Mouse (Mus musculus): ENCODE measurements around the gene Bora. TPM values are rescaled to one million over a fixed set of nuclear protein-coding genes. Genes with fewer than 3 reads are reported as not detected.
"Not testable (repeated sequence)": the region's sequence is repeated elsewhere in the genome, so short reads cannot be mapped to it uniquely, and the experiment has no call there.

Gene Bora
- 45.1 and 46.4 TPM in 2 replicates for polyA plus RNA-seq (2015; fragmentation: Nextera tagmentation; extraction: Ambion mirVana)

GRCm38 (mm10) chr14:99046031-99046781 is at the start of gene Bora, which contains the start of gene Mzt1:
Bora (plus strand) TSS chr14:99046222.
Mzt1 (minus strand) TSS chr14:99046134.
- Histone ChIP-seq H3K4me3 (peak within 1 kb of the TSS; percentile 98), H3K9me3 (no peaks in the 10 kb centered on the region), H3K36me3 (peaks cover 5% of the 10 kb centered on the region), H3K27ac (peak within 1 kb of the TSS; percentile 91), H3K4me2 (peak within 1 kb of the TSS; percentile 63), H3K4me1 (peaks cover 24% of the 10 kb centered on the region), H3K9ac (peak within 1 kb of the TSS; percentile 95), H3K27me3 (no peaks in the 10 kb centered on the region)
- ATAC-seq (ENCODE audit: insufficient number of reproducible peaks, low FRiP score, low TSS enrichment, low read depth) = peak; percentile 96
- under 1% methylated on average over 75 of the region's 81 CpGs for WGBS

GRCm38 (mm10) chr14:99010224-99010919 is 35.6 kb upstream of the Bora start:
- H3K4me1 ChIP-seq = no peaks in the 10 kb centered on the region
- H3K9me3 ChIP-seq = no peaks in the 10 kb centered on the region
- H3K27me3 ChIP-seq = no peaks in the 10 kb centered on the region

GRCm38 (mm10) chr14:99010920-99011313 is 35.1 kb upstream of the Bora start:
- H3K9me3 ChIP-seq = no peaks in the 10 kb centered on the region
- H3K27me3 ChIP-seq = no peaks in the 10 kb centered on the region
- H3K4me2 ChIP-seq = no peak overlapping the region
- H3K36me3 ChIP-seq = no peaks in the 10 kb centered on the region
- no peak for ATAC-seq (ENCODE audit: insufficient number of reproducible peaks, low FRiP score, low TSS enrichment, low read depth)
- H3K27ac ChIP-seq = no peak overlapping the region
- 35% methylated on average over 2 of the region's 2 CpGs for WGBS
- no peak overlapping the region for H3K9ac ChIP-seq
- no peaks in the 10 kb centered on the region for H3K4me1 ChIP-seq
- H3K4me3 ChIP-seq = no peak overlapping the region

More at GRCm38 (mm10) chr14:99010224-99010919, 35.6 kb upstream of the Bora start:
- no peak overlapping the region for H3K27ac ChIP-seq
- H3K4me3 ChIP-seq = no peak overlapping the region
- no peak overlapping the region for H3K4me2 ChIP-seq
- no peak overlapping the region for H3K9ac ChIP-seq
- no peaks in the 10 kb centered on the region for H3K36me3 ChIP-seq
- 53% methylated on average over 8 of the region's 8 CpGs for WGBS
- no peak for ATAC-seq (ENCODE audit: insufficient number of reproducible peaks, low FRiP score, low TSS enrichment, low read depth)

- 78% methylated on average over 7 of the region's 7 CpGs for WGBS
- no peaks in the 10 kb centered on the region for H3K9me3 ChIP-seq
- no peaks in the 10 kb centered on the region for H3K36me3 ChIP-seq
- no peak overlapping the region for H3K4me3 ChIP-seq
- no peaks in the 10 kb centered on the region for H3K4me1 ChIP-seq
- no peak overlapping the region for H3K9ac ChIP-seq
- H3K27ac ChIP-seq = no peak overlapping the region
- H3K27me3 ChIP-seq = no peaks in the 10 kb centered on the region
- ATAC-seq (ENCODE audit: insufficient number of reproducible peaks, low FRiP score, low TSS enrichment, low read depth) = no peak
- H3K4me2 ChIP-seq = no peak overlapping the region
These were observed 27.3 kb upstream of the Bora start for GRCm38 (mm10) chr14:99018691-99019090.

GRCm38 (mm10) chr14:99019136-99019808 is 26.8 kb upstream of the Bora start:
- no peak for ATAC-seq (ENCODE audit: insufficient number of reproducible peaks, low FRiP score, low TSS enrichment, low read depth)
- H3K27me3 ChIP-seq = no peaks in the 10 kb centered on the region
- no peak overlapping the region for H3K27ac ChIP-seq
- H3K36me3 ChIP-seq = no peaks in the 10 kb centered on the region
- H3K9me3 ChIP-seq = no peaks in the 10 kb centered on the region
- 43% methylated on average over 10 of the region's 10 CpGs for WGBS
- H3K9ac ChIP-seq = no peak overlapping the region
- no peaks in the 10 kb centered on the region for H3K4me1 ChIP-seq
- H3K4me3 ChIP-seq = no peak overlapping the region
- no peak overlapping the region for H3K4me2 ChIP-seq

GRCm38 (mm10) chr14:99022346-99023086 is 23.5 kb upstream of the Bora start:
- H3K9me3 ChIP-seq = no peaks in the 10 kb centered on the region
- no peak for ATAC-seq (ENCODE audit: insufficient number of reproducible peaks, low FRiP score, low TSS enrichment, low read depth)
- no peaks in the 10 kb centered on the region for H3K36me3 ChIP-seq
- H3K4me2 ChIP-seq = peak overlapping the region; percentile 34; the same call in 1 of the 2 replicates
- 0 out of 2 replicates have a peak overlapping the region, but pooled peaks have one; percentile 17 for H3K4me3 ChIP-seq
- H3K27ac ChIP-seq = no peak overlapping the region
- H3K27me3 ChIP-seq = no peaks in the 10 kb centered on the region
- no peak overlapping the region for H3K9ac ChIP-seq
- H3K4me1 ChIP-seq = no peaks in the 10 kb centered on the region
- 40% methylated on average over 12 of the region's 12 CpGs for WGBS

GRCm38 (mm10) chr14:99029987-99030386 is 16.0 kb upstream of the Bora start:
- Histone ChIP-seq H3K4me2 (no peak overlapping the region), H3K9me3 (no peaks in the 10 kb centered on the region), H3K4me1 (no peaks in the 10 kb centered on the region), H3K27me3 (no peaks in the 10 kb centered on the region), H3K36me3 (peaks cover 5% of the 10 kb centered on the region; the same call in 1 of the 2 replicates), H3K27ac (no peak overlapping the region), H3K4me3 (no peak overlapping the region), H3K9ac (no peak overlapping the region)
- no peak for ATAC-seq (ENCODE audit: insufficient number of reproducible peaks, low FRiP score, low TSS enrichment, low read depth)
- 74% methylated on average over 5 of the region's 5 CpGs for WGBS

GRCm38 (mm10) chr14:99031337-99031873 is 14.6 kb upstream of the Bora start:
- no peak for ATAC-seq (ENCODE audit: insufficient number of reproducible peaks, low FRiP score, low TSS enrichment, low read depth)
- WGBS = 78% methylated on average over 5 of the region's 5 CpGs

GRCm38 (mm10) chr14:99032596-99032995 is 13.4 kb upstream of the Bora start:
- Histone ChIP-seq H3K27me3 (no peaks in the 10 kb centered on the region), H3K9ac (no peak overlapping the region), H3K4me3 (no peak overlapping the region), H3K36me3 (peaks cover 9% of the 10 kb centered on the region; the same call in 1 of the 2 replicates), H3K27ac (no peak overlapping the region), H3K4me1 (no peaks in the 10 kb centered on the region), H3K9me3 (no peaks in the 10 kb centered on the region), H3K4me2 (no peak overlapping the region)
- ATAC-seq (ENCODE audit: insufficient number of reproducible peaks, low FRiP score, low TSS enrichment, low read depth) = no peak
- WGBS = 74% methylated on average over 5 of the region's 5 CpGs

More at GRCm38 (mm10) chr14:99031337-99031873, 14.6 kb upstream of the Bora start:
- Histone ChIP-seq H3K4me2 (no peak overlapping the region), H3K9ac (no peak overlapping the region), H3K27ac (no peak overlapping the region), H3K4me1 (no peaks in the 10 kb centered on the region), H3K9me3 (no peaks in the 10 kb centered on the region), H3K36me3 (peaks cover 9% of the 10 kb centered on the region; the same call in 1 of the 2 replicates), H3K4me3 (no peak overlapping the region), H3K27me3 (no peaks in the 10 kb centered on the region)

GRCm38 (mm10) chr14:99034851-99035250 is 11.2 kb upstream of the Bora start:
- H3K27ac ChIP-seq; H3K9ac ChIP-seq; ATAC-seq (ENCODE audit: insufficient number of reproducible peaks, low FRiP score, low TSS enrichment, low read depth); H3K9me3 ChIP-seq; H3K4me1 ChIP-seq; H3K4me2 ChIP-seq; H3K4me3 ChIP-seq; H3K27me3 ChIP-seq: not testable (repeated sequence)
- 89% methylated on average over 8 of the region's 8 CpGs for WGBS
- H3K36me3 ChIP-seq = peaks cover 27% of the 10 kb centered on the region

GRCm38 (mm10) chr14:99036039-99036438 is 10.0 kb upstream of the Bora start:
- no peak for ATAC-seq (ENCODE audit: insufficient number of reproducible peaks, low FRiP score, low TSS enrichment, low read depth)
- Histone ChIP-seq H3K27me3 (no peaks in the 10 kb centered on the region), H3K4me2 (no peak overlapping the region), H3K4me3 (no peak overlapping the region), H3K9ac (no peak overlapping the region), H3K27ac (no peak overlapping the region), H3K9me3 (no peaks in the 10 kb centered on the region), H3K36me3 (peaks cover 31% of the 10 kb centered on the region), H3K4me1 (no peaks in the 10 kb centered on the region)
- 72% methylated on average over 4 of the region's 4 CpGs for WGBS

All from limb, embryonic 15.5 days (tissue).